Mouse (Mus musculus) midbrain, embryonic 16.5 days (tissue): ENCODE measurements around the gene Utp20. TPM values are rescaled to one million over a fixed set of nuclear protein-coding genes. Genes with fewer than 3 reads are reported as not detected.
"Not testable (repeated sequence)": the region's sequence is repeated elsewhere in the genome, so short reads cannot be mapped to it uniquely, and the experiment has no call there.

ENCODE experiments used
- ATAC-seq: fragments of 200-750 bp; cut with Nextera tagmentation; 2 replicates; pipeline ENCODE4 v1.8.0; 2017; ENCODE audit warnings: moderate TSS enrichment
- H3K27ac ChIP-seq: fragments of 300-500 bp; sonication (generic); 2 replicates; pipeline ENCODE4 v1.5.1; 2014; ENCODE audit warnings: mild to moderate bottlenecking, low read length, mixed read lengths
- H3K27me3 ChIP-seq: fragments of 300-500 bp; sonication (generic); 2 replicates; pipeline ENCODE4 v1.6.1; 2014; ENCODE audit warnings: low read depth, low read length, mixed read lengths; ENCODE audit not compliant: control insufficient read depth, insufficient read depth
- H3K36me3 ChIP-seq: fragments of 300-500 bp; sonication (generic); 2 replicates; pipeline ENCODE4 v1.6.1; 2014; ENCODE audit warnings: mild to moderate bottlenecking, low read length, moderate library complexity, mixed read lengths; ENCODE audit not compliant: control insufficient read depth, insufficient read depth
- H3K4me1 ChIP-seq: fragments of 300-500 bp; sonication (generic); 2 replicates; pipeline ENCODE4 v1.6.1; 2014; ENCODE audit warnings: mild to moderate bottlenecking, low read length, mixed read lengths; ENCODE audit not compliant: control insufficient read depth, insufficient read depth
- H3K4me2 ChIP-seq: fragments of 300-500 bp; sonication (generic); 2 replicates; pipeline ENCODE4 v1.6.1; 2014; ENCODE audit warnings: mild to moderate bottlenecking, low read length, mixed read lengths
- H3K4me3 ChIP-seq: fragments of 300-500 bp; sonication (generic); 2 replicates; pipeline ENCODE4 v1.5.1; 2014; ENCODE audit warnings: low read depth, mild to moderate bottlenecking, low read length, moderate library complexity, mixed read lengths
- H3K9ac ChIP-seq: fragments of 300-500 bp; sonication (generic); 2 replicates; pipeline ENCODE4 v1.6.1; 2014; ENCODE audit warnings: low read depth, low read length, mixed read lengths
- H3K9me3 ChIP-seq: fragments of 300-500 bp; sonication (generic); replicated peaks from 2 replicates; pipeline ENCODE4 v1.6.1; 2014; ENCODE audit warnings: mild to moderate bottlenecking, low read length, mixed read lengths; ENCODE audit not compliant: control insufficient read depth, poor library complexity, severe bottlenecking
- WGBS: fragments of 180-500 bp; shearing (Covaris S2); extraction: QIAGEN DNeasy Blood & Tissue Kit; methylation state at CpG from one replicate; pipeline ENCODE4 v1.1.7; 2014; 5-methylcytosine and 5-hydroxymethylcytosine counted together
- polyA plus RNA-seq: library from polyadenylated mRNA; unstranded; fragments of >200 nt; fragmentation: Nextera tagmentation; extraction: Ambion mirVana; gene quantifications from 2 replicates; pipeline ENCODE4 v1.2.1, GENCODE M21; 2015

Utp20 gene
- polyA plus RNA-seq, 1 experiment from 2014 or later, result 8.0 TPM

- WGBS, result 67% methylated on average over 2 of the region's 2 CpGs
- H3K9me3 ChIP-seq, result no peaks in the 10 kb centered on the region
- H3K4me3 ChIP-seq, result no peak overlapping the region
- no peak overlapping the region for H3K4me2 ChIP-seq
- no peaks in the 10 kb centered on the region for H3K27me3 ChIP-seq
- H3K36me3 ChIP-seq, result no peaks in the 10 kb centered on the region
- H3K9ac ChIP-seq, result no peak overlapping the region
- no peak for ATAC-seq
- H3K4me1 ChIP-seq, result no peaks in the 10 kb centered on the region
- no peak overlapping the region for H3K27ac ChIP-seq
Measured at GRCm38 (mm10) chr10:88834227-88834626, 7.6 kb upstream of the Utp20 start.

- Histone ChIP-seq H3K27ac (no peak overlapping the region), H3K36me3 (no peaks in the 10 kb centered on the region), H3K4me2 (no peak overlapping the region), H3K9ac (no peak overlapping the region), H3K4me3 (no peak overlapping the region), H3K4me1 (peaks cover 11% of the 10 kb centered on the region), H3K9me3 (no peaks in the 10 kb centered on the region), H3K27me3 (no peaks in the 10 kb centered on the region)
- no peak for ATAC-seq
Measured at GRCm38 (mm10) chr10:88828361-88828760, 1.8 kb upstream of the Utp20 start.

- H3K9me3 ChIP-seq, result no peaks in the 10 kb centered on the region
- no peak overlapping the region for H3K27ac ChIP-seq
- ATAC-seq, result no peak
- WGBS, result 93% methylated on average over 4 of the region's 4 CpGs
- H3K4me1 ChIP-seq, result peaks cover 11% of the 10 kb centered on the region
- H3K9ac ChIP-seq, result no peak overlapping the region
- no peaks in the 10 kb centered on the region for H3K36me3 ChIP-seq
- peak overlapping the region; percentile 77 for H3K4me3 ChIP-seq
- no peaks in the 10 kb centered on the region for H3K27me3 ChIP-seq
- peak overlapping the region; percentile 93 for H3K4me2 ChIP-seq
Measured at GRCm38 (mm10) chr10:88827596-88827995, 992 bp upstream of the Utp20 start.

GRCm38 (mm10) chr10:88826947-88827306, 323 bp upstream of the Utp20 start:
- not testable (repeated sequence) for H3K27me3 ChIP-seq
- ATAC-seq, result peak; percentile 75
- peak overlapping the region; percentile 77 for H3K4me3 ChIP-seq

GRCm38 (mm10) chr10:88817335-88817734, 9.3 kb downstream of the Utp20 start:
- WGBS, result 91% methylated on average over 5 of the region's 5 CpGs
- no peak overlapping the region for H3K4me2 ChIP-seq
- H3K4me1 ChIP-seq, result no peaks in the 10 kb centered on the region
- no peak overlapping the region for H3K9ac ChIP-seq
- H3K36me3 ChIP-seq, result peaks cover 20% of the 10 kb centered on the region
- H3K9me3 ChIP-seq, result no peaks in the 10 kb centered on the region
- no peak overlapping the region for H3K4me3 ChIP-seq
- no peak overlapping the region for H3K27ac ChIP-seq
- H3K27me3 ChIP-seq, result no peaks in the 10 kb centered on the region
- no peak for ATAC-seq

More at GRCm38 (mm10) chr10:88826947-88827306, 323 bp upstream of the Utp20 start:
- peaks cover 11% of the 10 kb centered on the region for H3K4me1 ChIP-seq
- peak overlapping the region; percentile 93 for H3K4me2 ChIP-seq
- 3% methylated on average over 6 of the region's 6 CpGs for WGBS
- H3K9ac ChIP-seq, result peak overlapping the region; percentile 63
- not testable (repeated sequence) for H3K36me3 ChIP-seq, H3K9me3 ChIP-seq
- H3K27ac ChIP-seq, result peak overlapping the region; percentile 28; the same call in 1 of the 2 replicates

- H3K27ac ChIP-seq, result no peak overlapping the region
- 97% methylated on average over 2 of the region's 2 CpGs for WGBS
- ATAC-seq, result no peak
Measured at GRCm38 (mm10) chr10:88815256-88815655, 11.3 kb downstream of the Utp20 start.

GRCm38 (mm10) chr10:88811704-88812103, 14.9 kb downstream of the Utp20 start:
- Histone ChIP-seq H3K4me3 (no peak overlapping the region), H3K4me1 (no peaks in the 10 kb centered on the region), H3K36me3 (peaks cover 41% of the 10 kb centered on the region), H3K9ac (no peak overlapping the region), H3K27me3 (no peaks in the 10 kb centered on the region), H3K4me2 (no peak overlapping the region), H3K27ac (no peak overlapping the region), H3K9me3 (no peaks in the 10 kb centered on the region)
- 97% methylated on average over 5 of the region's 5 CpGs for WGBS
- no peak for ATAC-seq

More at GRCm38 (mm10) chr10:88815256-88815655, 11.3 kb downstream of the Utp20 start:
- Histone ChIP-seq H3K27me3 (no peaks in the 10 kb centered on the region), H3K4me2 (no peak overlapping the region), H3K4me1 (no peaks in the 10 kb centered on the region), H3K9me3 (no peaks in the 10 kb centered on the region), H3K36me3 (peaks cover 28% of the 10 kb centered on the region), H3K4me3 (no peak overlapping the region), H3K9ac (no peak overlapping the region)

GRCm38 (mm10) chr10:88802236-88802635, 24.4 kb downstream of the Utp20 start:
- H3K27me3 ChIP-seq, result no peaks in the 10 kb centered on the region
- no peaks in the 10 kb centered on the region for H3K9me3 ChIP-seq
- H3K4me2 ChIP-seq, result no peak overlapping the region
- H3K27ac ChIP-seq, result no peak overlapping the region
- no peaks in the 10 kb centered on the region for H3K4me1 ChIP-seq
- no peak for ATAC-seq
- no peak overlapping the region for H3K9ac ChIP-seq
- no peak overlapping the region for H3K4me3 ChIP-seq
- WGBS, result 90% methylated on average over 3 of the region's 3 CpGs
- H3K36me3 ChIP-seq, result peaks cover 10% of the 10 kb centered on the region

GRCm38 (mm10) chr10:88799381-88799780, 27.2 kb downstream of the Utp20 start:
- Histone ChIP-seq H3K4me1 (no peaks in the 10 kb centered on the region), H3K27ac (no peak overlapping the region), H3K4me2 (no peak overlapping the region), H3K36me3 (peaks cover 10% of the 10 kb centered on the region), H3K9me3 (no peaks in the 10 kb centered on the region), H3K4me3 (no peak overlapping the region), H3K27me3 (no peaks in the 10 kb centered on the region), H3K9ac (no peak overlapping the region)
- WGBS, result 93% methylated on average over 7 of the region's 7 CpGs
- ATAC-seq, result no peak

GRCm38 (mm10) chr10:88797452-88797851, 29.2 kb downstream of the Utp20 start:
- H3K36me3 ChIP-seq, result peaks cover 11% of the 10 kb centered on the region
- H3K4me3 ChIP-seq, result no peak overlapping the region
- H3K4me1 ChIP-seq, result no peaks in the 10 kb centered on the region
- ATAC-seq, result no peak
- no peak overlapping the region for H3K27ac ChIP-seq
- no peaks in the 10 kb centered on the region for H3K9me3 ChIP-seq
- no peak overlapping the region for H3K9ac ChIP-seq
- no peak overlapping the region for H3K4me2 ChIP-seq
- no peaks in the 10 kb centered on the region for H3K27me3 ChIP-seq
